Mouse (Mus musculus) embryo, embryonic 10 days (tissue): ENCODE results near the gene Ndufa7.
"Not testable (repeated sequence)": the region's sequence is repeated elsewhere in the genome, so short reads cannot be mapped to it uniquely, and the experiment has no call there.

Experiments
- DNase-seq: peaks from one replicate; pipeline ENCODE4 v3.0.0-alpha.2; 2015; ENCODE audit warnings: low spot score

The Ndufa7 gene

GRCm38 (mm10) chr17:33875797-33876196 is 51.4 kb downstream of the Ndufa7 start:
- DNase-seq = peak; percentile 36

GRCm38 (mm10) chr17:33884320-33884719 is 59.9 kb downstream of the Ndufa7 start:
- not testable (repeated sequence) for DNase-seq

GRCm38 (mm10) chr17:33887802-33888201 is 63.4 kb downstream of the Ndufa7 start:
- DNase-seq = not testable (repeated sequence)
